Mouse (Mus musculus) cerebellum, adult 2 months (tissue): ENCODE results near the gene Gsx2.

Experiments
- CTCF ChIP-seq: fragments of 200-500 bp; IDR thresholded peaks from 2 replicates; pipeline ENCODE4 v1.5.1; 2011; ENCODE audit warnings: low read depth, mild to moderate bottlenecking, control low read depth, low read length, moderate library complexity, borderline replicate concordance; ENCODE audit not compliant: insufficient read depth
- POLR2A ChIP-seq: fragments of 200-500 bp; IDR thresholded peaks from 2 replicates; pipeline ENCODE4 v1.6.1; 2011; ENCODE audit warnings: low read length, control low read depth, borderline replicate concordance; ENCODE audit not compliant: insufficient read depth

GRCm38 (mm10) chr5:75085521-75085875 is 10.1 kb downstream of the Gsx2 start:
- TF ChIP-seq CTCF (no peak), POLR2A (no peak)
